Mouse (Mus musculus) E14TG2a.4 (cell line): Measurements from ENCODE around the gene Exoc6.

Experiments
- CTCF ChIP-seq: conservative IDR thresholded peaks from 2 replicates; pipeline ENCODE4 v1.5.1; 2014; ENCODE audit warnings: low read length
- NANOG ChIP-seq: IDR thresholded peaks from 2 replicates; pipeline ENCODE4 v1.6.1; 2014; ENCODE audit warnings: borderline replicate concordance, low read length, mixed read lengths

DNA sequence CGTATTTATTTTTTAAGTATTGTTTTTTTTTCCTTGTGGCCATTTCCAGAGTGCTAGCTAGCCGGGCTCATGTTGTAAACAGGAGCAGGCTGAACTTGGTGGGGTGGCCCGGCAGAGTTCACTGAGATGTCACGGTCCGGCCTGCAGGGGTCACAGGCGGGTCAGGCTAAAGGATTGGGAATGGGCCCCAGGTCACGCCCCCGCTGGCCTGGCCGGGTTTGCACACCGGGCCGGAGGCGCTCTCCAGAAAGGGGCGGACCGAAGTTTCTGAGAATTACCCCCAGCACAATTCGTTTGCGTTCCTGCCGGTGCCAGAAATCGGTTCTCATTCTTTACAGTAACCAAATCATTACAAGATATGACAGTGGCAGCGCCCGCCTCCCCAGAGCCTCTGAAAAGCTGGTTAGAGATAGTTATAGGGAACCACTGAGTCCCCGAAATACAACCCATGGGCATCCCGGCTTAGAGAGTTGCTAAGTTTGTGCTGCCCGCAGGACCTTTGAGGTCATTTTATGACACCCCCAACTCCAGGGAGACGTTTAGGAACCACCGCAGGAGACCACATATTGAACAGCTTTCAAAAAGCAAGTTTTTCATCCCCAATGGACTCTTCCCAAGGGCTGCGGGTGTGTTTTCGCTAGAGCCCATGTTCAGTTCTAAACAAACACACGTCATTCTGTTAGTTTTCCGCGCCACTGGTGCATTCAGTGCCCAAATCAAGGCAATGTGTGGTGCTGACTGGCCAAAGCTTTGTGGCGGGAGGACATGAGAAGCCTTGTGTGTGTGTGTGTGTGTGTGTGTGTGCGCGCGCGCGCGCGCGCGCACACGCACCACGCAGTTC, 145.8 kb downstream of the Exoc6 start:
- TF ChIP-seq CTCF (0 out of 2 replicates have a peak, but pooled peaks have one; percentile 6), NANOG (no peak)
